Mouse (Mus musculus) MEL (cell line): ENCODE measurements around the gene Bcap29. TPM values are rescaled to one million over a fixed set of nuclear protein-coding genes. Genes with fewer than 3 reads are reported as not detected.
"Not testable (repeated sequence)": the region's sequence is repeated elsewhere in the genome, so short reads cannot be mapped to it uniquely, and the experiment has no call there.

Experiments used
- DNase-seq: peaks from one replicate; pipeline ENCODE4 v3.0.0; 2011; ENCODE audit warnings: low read depth, low spot score
- H3K27ac ChIP-seq: 2 replicates; pipeline ENCODE4 v1.5.1; 2012; ENCODE audit warnings: low read depth, mild to moderate bottlenecking, control low read depth, low read length, moderate library complexity; ENCODE audit not compliant: control insufficient read depth
- H3K27me3 ChIP-seq, 2 experiments: fragments of 150-350 bp in 1 of 2; sonication (generic) in 1 of 2; 2 replicates each; pipeline ENCODE4 v1.6.1; 2012; ENCODE audit warnings: low read length in 2 of 2, mild to moderate bottlenecking in 2 of 2, improper control_type of control experiment in 1 of 2, moderate library complexity in 1 of 2; ENCODE audit not compliant: insufficient read depth in 2 of 2, control insufficient read depth in 1 of 2
- H3K36me3 ChIP-seq, 2 experiments: 2 replicates each; pipeline ENCODE4 v1.6.1; 2012 to 2014; ENCODE audit warnings: low read length in 2 of 2, improper control_type of control experiment in 1 of 2, inconsistent platforms in 1 of 2, mild to moderate bottlenecking in 1 of 2; ENCODE audit not compliant: insufficient read depth in 2 of 2, control insufficient read depth in 1 of 2
- H3K4me1 ChIP-seq, 2 experiments: fragments of 150-350 bp in 1 of 2; sonication (generic) in 1 of 2; 2 replicates each; pipeline ENCODE4 v1.6.1; 2012; ENCODE audit warnings: low read length in 2 of 2, improper control_type of control experiment in 1 of 2, mild to moderate bottlenecking in 1 of 2; ENCODE audit not compliant: insufficient read depth in 2 of 2, control insufficient read depth in 1 of 2
- H3K4me3 ChIP-seq, 2 experiments: fragments of 150-350 bp in 1 of 2; sonication (generic) in 1 of 2; 2 replicates each; pipeline ENCODE4 v1.5.1; 2012; ENCODE audit warnings: low read depth in 2 of 2, low read length in 2 of 2, mild to moderate bottlenecking in 2 of 2, moderate library complexity in 2 of 2, control low read depth in 1 of 2, improper control_type of control experiment in 1 of 2; ENCODE audit not compliant: control insufficient read depth in 1 of 2, insufficient read depth in 1 of 2
- H3K79me2 ChIP-seq: 2 replicates; pipeline ENCODE4 v1.6.1; 2012; ENCODE audit warnings: mild to moderate bottlenecking, low read length, moderate library complexity; ENCODE audit not compliant: control insufficient read depth, poor library complexity, insufficient read depth
- H3K9ac ChIP-seq: 2 replicates; pipeline ENCODE4 v1.6.1; 2012; ENCODE audit warnings: low read depth, mild to moderate bottlenecking, control low read depth, low read length, moderate library complexity; ENCODE audit not compliant: control insufficient read depth, poor library complexity, severe bottlenecking
- H3K9me3 ChIP-seq: fragments of 150-350 bp; sonication (generic); replicated peaks from 2 replicates; pipeline ENCODE4 v1.6.1; 2012; ENCODE audit warnings: mild to moderate bottlenecking, low read length, improper control_type of control experiment, moderate library complexity; ENCODE audit not compliant: insufficient read depth
- CHD1 ChIP-seq: IDR thresholded peaks from 2 replicates; pipeline ENCODE4 v1.6.1; 2012; ENCODE audit warnings: low read depth, mild to moderate bottlenecking, inconsistent platforms, low read length, improper control_type of control experiment
- ETS1 ChIP-seq: IDR thresholded peaks from 2 replicates; pipeline ENCODE4 v1.6.1; 2012; ENCODE audit warnings: low read depth, mild to moderate bottlenecking, inconsistent platforms, low read length, improper control_type of control experiment, moderate library complexity
- GABPA ChIP-seq: IDR thresholded peaks from 2 replicates; pipeline ENCODE4 v1.6.1; 2012; ENCODE audit warnings: low read depth, mild to moderate bottlenecking, inconsistent platforms, low read length, improper control_type of control experiment, moderate library complexity
- GATA1 ChIP-seq: IDR thresholded peaks from 2 replicates; pipeline ENCODE4 v1.6.1; 2011; ENCODE audit warnings: low read depth, low read length, improper control_type of control experiment
- HCFC1 ChIP-seq: IDR thresholded peaks from 2 replicates; pipeline ENCODE4 v1.6.1; 2012; ENCODE audit warnings: low read depth, mild to moderate bottlenecking, inconsistent platforms, low read length, improper control_type of control experiment, moderate library complexity
- MXI1 ChIP-seq: IDR thresholded peaks from 2 replicates; pipeline ENCODE4 v1.6.1; 2011; ENCODE audit warnings: mild to moderate bottlenecking, low read depth, low read length, improper control_type of control experiment
- MYB ChIP-seq: IDR thresholded peaks from 2 replicates; pipeline ENCODE4 v1.6.1; 2011; ENCODE audit warnings: mild to moderate bottlenecking, low read depth, low read length, improper control_type of control experiment
- POLR2AphosphoS5 ChIP-seq: IDR thresholded peaks from 2 replicates; pipeline ENCODE4 v1.6.1; 2012; ENCODE audit warnings: low read depth, borderline replicate concordance, mild to moderate bottlenecking, inconsistent platforms, low read length, moderate library complexity, mixed read lengths
- SIN3A ChIP-seq: IDR thresholded peaks from 2 replicates; pipeline ENCODE4 v1.6.1; 2012; ENCODE audit warnings: low read length, improper control_type of control experiment, inconsistent platforms
- SMC3 ChIP-seq: IDR thresholded peaks from 2 replicates; pipeline ENCODE4 v1.6.1; 2011; ENCODE audit warnings: low read depth, low read length, improper control_type of control experiment
- TBP ChIP-seq: IDR thresholded peaks from 2 replicates; pipeline ENCODE4 v1.8.0; 2011; ENCODE audit warnings: low read depth, low read length, improper control_type of control experiment
- USF2 ChIP-seq, 2 experiments: IDR thresholded peaks; 2 replicates each; pipeline ENCODE4 v1.6.1; 2011 to 2012; ENCODE audit warnings: improper control_type of control experiment in 2 of 2, low read length in 2 of 2, borderline replicate concordance in 1 of 2, inconsistent platforms in 1 of 2, low read depth in 1 of 2, mild to moderate bottlenecking in 1 of 2; ENCODE audit not compliant: insufficient read depth in 1 of 2
- polyA plus RNA-seq, 2 experiments: library from polyadenylated mRNA; stranded (reverse) in 1 of 2; unstranded in 1 of 2; fragments of >175 nt in 1 of 2; fragments of >200 nt in 1 of 2; gene quantifications; 2 replicates each; pipeline versions ENCODE4 v1.2.1 to v1.2.4; 2012; ENCODE audit warnings: low replicate concordance in 2 of 2, low read depth in 1 of 2; ENCODE audit not compliant: insufficient read length in 2 of 2, insufficient read depth in 1 of 2, missing spikeins in 1 of 2
- total RNA-seq: library from RNA; depleted of rRNA; stranded (reverse); fragments of 300-350 nt; gene quantifications from 2 replicates; pipeline ENCODE4 v1.2.3, GENCODE M21; 2012

Gene Bcap29
- total and polyA plus RNA-seq, 3 experiments, result 34.0 to 63.4 TPM; not detected in 1

GRCm38 (mm10) chr12:31574506-31574905 lies 60.0 kb downstream of the Bcap29 start:
- Histone ChIP-seq H3K27me3 (no peaks in the 10 kb centered on the region), H3K4me1 (no peaks in the 10 kb centered on the region), H3K27ac (no peak overlapping the region), H3K36me3 (no peaks in the 10 kb centered on the region), H3K9ac (no peak overlapping the region), H3K4me3 (no peak overlapping the region), H3K9me3 (no peaks in the 10 kb centered on the region), H3K79me2 (no peaks in the 10 kb centered on the region)
- no peak for DNase-seq
- TF ChIP-seq USF2 (IDR thresholded peaks at IDR 0.05; ENCODE audit: borderline replicate concordance in 1 of 2, insufficient read depth in 1 of 2, low read depth in 1 of 2, low read length in 2 of 2) (no peak), MYB (no peak), GATA1 (no peak), GABPA (no peak)

- no peaks in the 10 kb centered on the region for H3K36me3 ChIP-seq
- H3K9me3 ChIP-seq, result no peaks in the 10 kb centered on the region
- no peak for DNase-seq
- H3K4me3 ChIP-seq, result no peak overlapping the region
- H3K27ac ChIP-seq, result no peak overlapping the region
- no peak overlapping the region for H3K9ac ChIP-seq
- TF ChIP-seq GATA1 (no peak), POLR2AphosphoS5 (no peak), ETS1 (no peak)
- no peaks in the 10 kb centered on the region for H3K4me1 ChIP-seq
- H3K27me3 ChIP-seq, result no peaks in the 10 kb centered on the region; a peak in 1 of 4 replicates
- H3K79me2 ChIP-seq, result no peaks in the 10 kb centered on the region
These were observed 64.7 kb downstream of the Bcap29 start for GRCm38 (mm10) chr12:31569784-31570183.

GRCm38 (mm10) chr12:31568661-31569060 lies 65.8 kb downstream of the Bcap29 start:
- no peak overlapping the region for H3K27ac ChIP-seq
- H3K36me3 ChIP-seq, result no peaks in the 10 kb centered on the region
- no peak for DNase-seq
- no peaks in the 10 kb centered on the region for H3K79me2 ChIP-seq
- H3K27me3 ChIP-seq, result no peaks in the 10 kb centered on the region; a peak in 1 of 4 replicates
- TF ChIP-seq HCFC1, result no peak
- TF ChIP-seq SIN3A, result no peak
- no peak for TF ChIP-seq SMC3
- TF ChIP-seq TBP, result no peak
- no peak for TF ChIP-seq CHD1
- no peak for TF ChIP-seq USF2 (IDR thresholded peaks at IDR 0.05; ENCODE audit: borderline replicate concordance in 1 of 2, insufficient read depth in 1 of 2, low read depth in 1 of 2, low read length in 2 of 2)
- TF ChIP-seq MXI1, result no peak
- no peak overlapping the region for H3K9ac ChIP-seq
- no peak overlapping the region for H3K4me3 ChIP-seq
- H3K4me1 ChIP-seq, result no peaks in the 10 kb centered on the region
- H3K9me3 ChIP-seq, result no peaks in the 10 kb centered on the region

- not testable (repeated sequence) for H3K4me1 ChIP-seq, H3K9me3 ChIP-seq, H3K27ac ChIP-seq, H3K27me3 ChIP-seq, H3K36me3 ChIP-seq, DNase-seq, H3K9ac ChIP-seq, H3K79me2 ChIP-seq, H3K4me3 ChIP-seq
These were observed 66.9 kb downstream of the Bcap29 start for GRCm38 (mm10) chr12:31567535-31567934.
